Mouse (Mus musculus) liver, adult 10 weeks (tissue): Measurements from ENCODE around the gene Ppp1ca. TPM values are rescaled to one million over a fixed set of nuclear protein-coding genes. Genes with fewer than 3 reads are reported as not detected.

Experiments
- polyA plus RNA-seq: library from polyadenylated mRNA; stranded (reverse); fragments of 350-450 nt; fragmentation: Illumina TruSeq; extraction: RNeasy Lipid Tissue Mini Kit (QIAGEN cat#74804); gene quantifications from one replicate; pipeline ENCODE4 v1.2.3, GENCODE M21; 2014; ENCODE audit warnings: low read depth, low replicate concordance

Gene Ppp1ca
- 76.1 TPM for polyA plus RNA-seq

GRCm38 (mm10) chr19:4191528-4192250, at the start of gene Ppp1ca:
Gene Ppp1ca (plus strand): TSS chr19:4192065.

GRCm38 (mm10) chr19:4143759-4144268, 48.1 kb upstream of the Ppp1ca start, which contains the start of gene Cabp4:
Gene Cabp4 (minus strand): TSS chr19:4144033.

GRCm38 (mm10) chr19:4148491-4148806, 43.4 kb upstream of the Ppp1ca start, which contains the start of gene Coro1b:
Gene Coro1b (plus strand): TSS chr19:4148619.

GRCm38 (mm10) chr19:4153232-4153654, 38.6 kb upstream of the Ppp1ca start, which contains the start of gene Ptprcap:
Gene Ptprcap (plus strand): TSS chr19:4153604.

GRCm38 (mm10) chr19:4162646-4163542, 29.0 kb upstream of the Ppp1ca start, which contains the start of gene Rps6kb2:
Gene Rps6kb2 (minus strand): TSS chr19:4163354.

GRCm38 (mm10) chr19:4175368-4175947, 16.4 kb upstream of the Ppp1ca start, which contains the start of gene Carns1:
Gene Carns1 (minus strand): TSS chr19:4175479.

GRCm38 (mm10) chr19:4190831-4191334, 982 bp upstream of the Ppp1ca start, which contains the start of gene Tbc1d10c:
Gene Tbc1d10c (minus strand): TSS chr19:4191284.

GRCm38 (mm10) chr19:4201291-4201909, 9.5 kb downstream of the Ppp1ca start, which contains the start of gene Rad9a:
Gene Rad9a (minus strand): TSS chr19:4201662.

GRCm38 (mm10) chr19:4214071-4214770, 22.4 kb downstream of the Ppp1ca start, which contains the start of the genes Clcf1 and AC109138.7:
Gene Clcf1 (plus strand): TSS chr19:4214238.
Gene AC109138.7 (plus strand): TSS chr19:4214357.

GRCm38 (mm10) chr19:4231253-4232185, 39.7 kb downstream of the Ppp1ca start, which contains the start of gene Pold4:
Gene Pold4 (plus strand): TSS chr19:4231899.

Other genes with a start within 250 kb of the Ppp1ca start
- gene Aldh3b3, start 233.4 kb upstream of the Ppp1ca start, polyA plus RNA-seq = 0.64 TPM
- not detected for gene Aldh3b2, start 219.7 kb upstream of the Ppp1ca start, polyA plus RNA-seq
- 15.3 TPM for gene Acy3, start 205.5 kb upstream of the Ppp1ca start, polyA plus RNA-seq
- not detected for gene Tbx10, start 199.3 kb upstream of the Ppp1ca start, polyA plus RNA-seq
- gene Nudt8, start 191.5 kb upstream of the Ppp1ca start, polyA plus RNA-seq = not detected
- gene Gm49405, start 191.4 kb upstream of the Ppp1ca start, polyA plus RNA-seq = 0.13 TPM
- gene Doc2g, start 188.8 kb upstream of the Ppp1ca start, polyA plus RNA-seq = not detected
- gene Ndufv1, start 179.3 kb upstream of the Ppp1ca start, polyA plus RNA-seq = 25.4 TPM
- 51.4 TPM for gene Gstp1, start 154.1 kb upstream of the Ppp1ca start, polyA plus RNA-seq
- 1.1 TPM for gene Gstp2, start 146.0 kb upstream of the Ppp1ca start, polyA plus RNA-seq
- gene Gstp3, start 132.5 kb upstream of the Ppp1ca start, polyA plus RNA-seq = 2.0 TPM
- not detected for gene Cabp2, start 110.5 kb upstream of the Ppp1ca start, polyA plus RNA-seq
- 1.9 TPM for gene Cdk2ap2, start 94.9 kb upstream of the Ppp1ca start, polyA plus RNA-seq
- 0.19 TPM for gene Pitpnm1, start 92.1 kb upstream of the Ppp1ca start, polyA plus RNA-seq
- gene Aip, start 66.2 kb upstream of the Ppp1ca start, polyA plus RNA-seq = 0.53 TPM
- gene Gpr152, start 52.3 kb upstream of the Ppp1ca start, polyA plus RNA-seq = not detected
- gene Cabp4, start 48.0 kb upstream of the Ppp1ca start, polyA plus RNA-seq = 0.26 TPM
- gene Coro1b, start 43.4 kb upstream of the Ppp1ca start, polyA plus RNA-seq = 19.7 TPM
- gene Ptprcap, start 38.5 kb upstream of the Ppp1ca start, polyA plus RNA-seq = 2.3 TPM
- 3.4 TPM for gene Rps6kb2, start 28.7 kb upstream of the Ppp1ca start, polyA plus RNA-seq
- gene Carns1, start 16.6 kb upstream of the Ppp1ca start, polyA plus RNA-seq = 0.64 TPM
- gene Tbc1d10c, start 781 bp upstream of the Ppp1ca start, polyA plus RNA-seq = not detected
- gene Rad9a, start 9.6 kb downstream of the Ppp1ca start, polyA plus RNA-seq = 1.6 TPM
- gene Clcf1, start 22.2 kb downstream of the Ppp1ca start, polyA plus RNA-seq = 0.56 TPM
- gene AC109138.7, start 22.3 kb downstream of the Ppp1ca start, polyA plus RNA-seq = not detected
- gene Pold4, start 39.8 kb downstream of the Ppp1ca start, polyA plus RNA-seq = 1.7 TPM
- 1.8 TPM for gene Ssh3, start 77.1 kb downstream of the Ppp1ca start, polyA plus RNA-seq
- gene Ankrd13d, start 91.1 kb downstream of the Ppp1ca start, polyA plus RNA-seq = not detected
- 4.7 TPM for gene Grk2, start 114.2 kb downstream of the Ppp1ca start, polyA plus RNA-seq
- gene Kdm2a, start 206.2 kb downstream of the Ppp1ca start, polyA plus RNA-seq = 28.1 TPM
- 5.9 TPM for gene Rhod, start 247.4 kb downstream of the Ppp1ca start, polyA plus RNA-seq